In genomic region chr1:155576432-155576831, GRCm38 (mm10) we compare ENCODE assay signal across 8 mouse cellular contexts. TPM values are rescaled to one million over a fixed set of nuclear protein-coding genes. Genes with fewer than 3 reads are reported as not detected.
DNase-seq lines count a peak whose midpoint lies in the region; ATAC-seq and TF ChIP-seq lines count a peak whose summit lies in the region.

No protein-coding gene starts in this region.

- no peaks in the 10 kb centered on the region for H3K4me1 ChIP-seq in heart, adult 2 months (ENCODE audit: control insufficient read depth, insufficient read depth, low read length)
- H3K4me1 ChIP-seq in heart, embryonic 11.5 days (ENCODE audit: control insufficient read depth, insufficient read depth, low read length), result no peaks in the 10 kb centered on the region
- H3K4me1 ChIP-seq in midbrain, postnatal 0 days (ENCODE audit: insufficient read depth, low read length), result no peaks in the 10 kb centered on the region

- peak; percentile 91 for TF ChIP-seq CTCF in heart, adult 2 months (IDR thresholded peaks at IDR 0.05)
- TF ChIP-seq CTCF in midbrain, postnatal 0 days (IDR thresholded peaks at IDR 0.05), result peak; percentile 86

- H3K36me3 ChIP-seq in heart, adult 2 months (ENCODE audit: control insufficient read depth, insufficient read depth, low read length), result no peaks in the 10 kb centered on the region
- H3K36me3 ChIP-seq in heart, embryonic 11.5 days (ENCODE audit: control insufficient read depth, insufficient read depth, low read length), result no peaks in the 10 kb centered on the region
- H3K36me3 ChIP-seq in midbrain, postnatal 0 days (ENCODE audit: insufficient read depth, low read length), result peaks cover 4% of the 10 kb centered on the region; the same call in 1 of the 2 replicates

- no peak overlapping the region for H3K4me3 ChIP-seq in heart, adult 2 months
- H3K4me3 ChIP-seq in heart, embryonic 11.5 days (ENCODE audit: low read depth, low read length), result no peak overlapping the region
- H3K4me3 ChIP-seq in midbrain, postnatal 0 days (ENCODE audit: low read depth, low read length), result no peak overlapping the region

- H3K9ac ChIP-seq in heart, adult 2 months (ENCODE audit: low read depth, low read length), result no peak overlapping the region
- H3K9ac ChIP-seq in heart, embryonic 11.5 days (ENCODE audit: low read depth, low read length), result no peak overlapping the region
- H3K9ac ChIP-seq in midbrain, postnatal 0 days (replicated peaks; ENCODE audit: low read length, poor library complexity, severe bottlenecking), result no peak overlapping the region

- no peaks in the 10 kb centered on the region for H3K9me3 ChIP-seq in heart, embryonic 11.5 days (replicated peaks; ENCODE audit: control insufficient read depth, low read length)
- no peaks in the 10 kb centered on the region for H3K9me3 ChIP-seq in midbrain, postnatal 0 days (ENCODE audit: low read length)

- no peaks in the 10 kb centered on the region for H3K79me2 ChIP-seq in heart, adult 2 months (replicated peaks; ENCODE audit: control insufficient read depth, insufficient read depth, low read length)

- TF ChIP-seq EP300 in heart, adult 2 months (IDR thresholded peaks at IDR 0.05; ENCODE audit: insufficient read depth, low read depth, low read length), result no peak

- H3K4me2 ChIP-seq in heart, embryonic 11.5 days, result no peak overlapping the region
- H3K4me2 ChIP-seq in midbrain, postnatal 0 days (ENCODE audit: low read depth, low read length, poor library complexity, severe bottlenecking), result no peak overlapping the region

- no peak overlapping the region for H3K27ac ChIP-seq in heart, adult 2 months
- no peak overlapping the region for H3K27ac ChIP-seq in heart, embryonic 11.5 days (ENCODE audit: low read depth, low read length)
- no peak overlapping the region for H3K27ac ChIP-seq in midbrain, postnatal 0 days (ENCODE audit: low read depth, low read length)

- no peaks in the 10 kb centered on the region for H3K27me3 ChIP-seq in heart, adult 2 months (ENCODE audit: control insufficient read depth, insufficient read depth, low read length)
- H3K27me3 ChIP-seq in heart, embryonic 11.5 days (ENCODE audit: control insufficient read depth, insufficient read depth, low read length), result no peaks in the 10 kb centered on the region
- no peaks in the 10 kb centered on the region for H3K27me3 ChIP-seq in midbrain, postnatal 0 days (ENCODE audit: insufficient read depth, low read length)

- WGBS in heart, adult 2 months, result 18% methylated on average over 2 of the region's 2 CpGs
- 28% methylated on average over 2 of the region's 2 CpGs for WGBS in heart, embryonic 11.5 days (ENCODE audit: insufficient replicate concordance)
- WGBS in midbrain, postnatal 0 days, result 19% methylated on average over 2 of the region's 2 CpGs

- intact Hi-C loops in heart, adult 2 months (cut with DNase I), result loop anchor here (2.0 to 5.0 kb wide), 2 partner anchors 144 to 286 kb away; no protein-coding TSS in a partner anchor

- no peak for ATAC-seq in heart, embryonic 11.5 days (replicated peaks; ENCODE audit: insufficient number of reproducible peaks, low FRiP score, low TSS enrichment)
- ATAC-seq in midbrain, postnatal 0 days (ENCODE audit: low FRiP score), result no peak

- DNase-seq in heart, adult 2 months, result no peak
- DNase-seq in CD4-positive, CD25-positive, alpha-beta regulatory T cell, adult 2 months (ENCODE audit: low read depth, low spot score), result peak; percentile 83
- peak; percentile 46 for DNase-seq in c-Kit-negative CD71-positive TER-119-positive erythroid progenitor cells, embryonic 14.5 days (ENCODE audit: low read depth, low spot score)
- peak; percentile 76 for DNase-seq in forelimb bud, embryonic 11.5 days (ENCODE audit: low read depth, low spot score)
- DNase-seq in layer of hippocampus, postnatal 14 days (ENCODE audit: low spot score in 2 of 2), result peak; percentile 26 to 62
- DNase-seq in midbrain, postnatal 0 days (ENCODE audit: low spot score), result peak; percentile 87
- DNase-seq in right cerebral cortex, postnatal 14 days, result no peak

- TF ChIP-seq POLR2A in heart, adult 2 months (IDR thresholded peaks at IDR 0.05; ENCODE audit: insufficient read depth, low read depth, low read length), result no peak

RNA-seq across cellular contexts. Expression of gene Acbd6, which starts 18.5 kb away (rescaled TPM):
- total RNA-seq in heart, adult 2 months (2021), result 10 to 100 TPM; 57.1 to 63.6 TPM
- polyA plus RNA-seq in heart, adult 2 months (2012; rRNA removed), result 28.3 and 55.7 TPM in 2 replicates
- 56.4 and 59.9 TPM in 2 replicates for polyA plus RNA-seq in heart, embryonic 11.5 days (2014; fragmentation: Nextera tagmentation; extraction: Ambion mirVana)
- 10 to 100 TPM; 92.0 to 92.7 TPM for total RNA-seq in layer of hippocampus, postnatal 14 days (2021)
- 114 and 127 TPM in 2 replicates for total RNA-seq in midbrain, postnatal 0 days (2014; rRNA removed)
- 120 and 128 TPM in 2 replicates for polyA plus RNA-seq in midbrain, postnatal 0 days (2015; fragmentation: Nextera tagmentation; extraction: Ambion mirVana)

Comparison
In these comparisons a context has a peak if more than half of its experiments do, and no peak if none do; other contexts are left out.
1. DNase-seq: peak in CD4-positive, CD25-positive, alpha-beta regulatory T cell, adult 2 months (single experiment), c-Kit-negative CD71-positive TER-119-positive erythroid progenitor cells, embryonic 14.5 days (single experiment), forelimb bud, embryonic 11.5 days (single experiment), layer of hippocampus, postnatal 14 days (2 of 2) and midbrain, postnatal 0 days (single experiment); none in heart, adult 2 months (0 of 2) and right cerebral cortex, postnatal 14 days (single experiment).